Mouse (Mus musculus): ENCODE measurements around the gene Gm20388.

Gene Gm20388

DNA sequence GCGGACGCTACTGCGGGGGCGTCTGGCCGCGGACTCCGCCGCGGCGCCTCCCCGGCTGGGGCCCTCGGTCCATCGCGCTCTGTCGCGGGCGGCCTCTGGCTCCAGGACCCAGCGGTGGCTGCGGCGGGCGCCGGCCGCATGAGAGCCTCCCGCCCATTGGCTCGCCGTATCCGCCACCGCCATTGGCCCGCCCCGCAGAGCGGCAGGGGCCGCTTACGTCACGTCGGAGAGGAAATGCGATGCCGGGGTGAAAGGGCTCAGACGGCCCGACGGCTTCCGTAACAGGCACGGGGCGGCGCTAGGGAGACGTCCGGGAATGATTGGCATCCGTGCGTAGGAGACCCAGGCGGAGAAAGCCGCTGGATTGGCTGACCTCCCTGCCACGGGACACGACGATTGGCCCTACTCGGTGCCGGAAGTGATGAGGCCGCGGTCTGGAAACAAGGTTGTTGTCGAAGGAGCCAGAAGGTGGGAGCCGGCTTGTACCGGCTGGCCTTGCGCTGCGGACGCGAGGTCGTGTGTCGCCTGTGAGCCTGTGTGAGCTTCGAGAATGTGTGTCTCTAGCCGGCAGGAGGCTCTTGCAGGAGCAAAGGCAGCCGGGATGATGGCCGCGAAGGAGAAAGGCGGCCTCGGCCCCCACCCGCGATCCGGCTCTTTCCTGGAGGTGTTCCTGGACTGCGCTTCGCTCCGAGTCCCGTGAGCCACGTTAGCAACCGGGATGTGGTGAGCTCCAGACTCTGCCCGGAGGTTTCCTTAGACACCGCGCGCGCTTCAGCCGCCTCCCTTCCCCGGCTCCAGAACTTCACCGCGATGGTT is 3131.7 kb downstream of the Gm20388 start, which contains the start of gene Ankrd11:
Gene Ankrd11, minus strand, starts transcription at position 120 of the 816 bp plus-strand sequence.
- intact Hi-C loops (cut with DNase I), result loop anchor here (5.0 kb wide), 1 partner anchor 135 kb away; no protein-coding TSS in a partner anchor

DNA sequence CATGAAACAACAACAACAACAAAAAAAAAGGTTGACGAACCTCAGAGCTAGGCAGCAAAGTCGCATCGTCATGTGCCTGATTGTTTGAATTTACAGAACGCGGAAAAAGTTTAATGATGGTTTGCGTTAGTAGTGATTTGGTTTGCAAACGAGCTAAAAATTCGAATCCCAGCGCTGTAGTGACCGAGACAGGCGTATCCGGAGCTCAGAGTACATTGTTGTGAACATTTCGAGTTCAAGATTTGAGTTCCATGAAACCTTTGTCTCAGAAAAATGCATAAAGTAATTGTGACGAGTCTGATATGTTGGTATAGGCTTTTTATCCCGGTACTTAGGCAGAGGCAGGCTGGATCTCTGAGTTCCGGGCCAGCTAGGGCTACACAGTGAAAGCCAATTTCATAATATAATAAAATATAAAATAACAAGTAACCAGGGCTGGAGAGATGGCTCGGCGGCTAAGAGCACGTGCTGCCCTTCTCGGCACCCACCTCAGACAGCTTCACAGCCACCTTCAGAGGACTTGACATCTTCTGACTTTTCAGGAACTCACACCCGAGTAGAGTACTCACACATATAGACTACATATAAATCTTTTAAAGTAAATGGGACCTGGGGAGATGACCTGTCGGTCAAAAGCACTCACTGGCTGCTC is 3132.5 kb downstream of the Gm20388 start:
- intact Hi-C loops (cut with DNase I), result loop anchor here (5.0 kb wide), 1 partner anchor 136 kb away; no protein-coding TSS in a partner anchor

DNA sequence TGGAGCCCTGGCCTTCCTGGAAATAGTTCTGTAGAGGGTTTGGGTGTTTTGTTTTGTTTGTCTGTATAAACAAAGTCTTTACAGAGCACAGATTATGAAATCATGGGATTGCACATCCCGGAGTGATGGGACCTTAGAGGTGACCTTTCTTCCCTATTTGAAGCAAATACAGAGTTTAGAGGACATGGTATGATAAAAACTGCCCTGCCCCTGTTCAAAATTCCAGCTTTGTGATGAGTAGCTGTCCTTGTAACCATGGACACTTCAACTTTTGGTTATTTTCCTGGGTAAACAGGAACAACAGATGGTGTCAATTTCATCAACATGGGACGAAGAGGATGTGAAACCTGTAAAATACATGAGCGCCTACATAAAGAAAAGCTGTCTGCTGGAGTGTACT is 3133.3 kb downstream of the Gm20388 start:
- intact Hi-C loops (cut with DNase I), result loop anchor here (5.0 kb wide), 1 partner anchor 137 kb away; no protein-coding TSS in a partner anchor

DNA sequence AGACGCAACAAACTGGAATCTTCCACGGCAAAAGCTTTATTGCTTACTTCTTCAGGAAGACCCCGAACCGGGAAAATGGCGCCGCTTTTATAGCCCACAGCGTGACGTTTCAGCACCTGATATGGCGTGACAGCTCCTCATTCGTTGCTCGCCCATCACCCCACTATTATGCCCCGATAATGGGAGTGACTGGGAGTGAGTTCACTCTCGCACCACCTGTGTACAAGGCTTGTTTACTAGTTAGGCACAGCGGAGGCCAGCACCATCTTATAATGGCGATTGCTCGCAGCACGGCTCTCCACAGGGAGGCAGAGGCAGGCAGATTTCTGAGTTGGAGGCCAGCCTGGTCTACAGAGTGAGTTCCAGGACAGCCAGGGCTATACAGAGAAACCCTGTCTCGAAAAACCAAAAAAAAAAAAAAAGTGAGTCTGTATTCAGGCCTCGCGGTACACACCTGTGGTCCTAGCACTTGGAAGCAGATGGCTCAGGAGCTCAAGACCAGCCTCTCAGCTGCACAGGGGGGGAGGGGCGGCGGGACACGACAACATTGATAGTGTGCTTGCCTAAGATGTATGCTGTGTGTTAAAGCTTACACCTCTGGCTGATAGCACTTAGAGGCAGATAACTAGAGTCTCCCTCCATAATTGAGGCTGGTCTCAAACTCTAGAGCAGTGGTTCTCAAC is 3134.2 kb downstream of the Gm20388 start:
- intact Hi-C loops (cut with DNase I), result loop anchor here (5.0 kb wide), 1 partner anchor 138 kb away; no protein-coding TSS in a partner anchor

DNA sequence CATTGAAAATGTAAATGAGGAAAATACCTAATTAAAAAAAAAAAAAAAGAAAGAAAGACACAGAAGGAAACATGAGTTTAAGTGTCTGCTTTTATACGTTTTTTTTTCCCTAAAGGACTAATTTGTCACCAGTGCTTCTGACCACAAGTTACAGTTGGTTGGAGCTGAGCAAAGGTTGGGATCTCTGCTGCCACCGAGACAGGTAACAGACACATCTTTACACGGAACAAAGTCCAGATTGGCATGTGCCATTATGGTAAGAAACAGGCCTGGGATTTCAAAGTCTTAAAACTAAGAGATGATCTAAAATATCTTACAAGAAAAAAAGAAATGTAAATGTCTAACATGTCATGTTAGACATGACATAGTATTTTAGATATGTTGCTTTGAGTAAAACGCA is 3136.1 kb downstream of the Gm20388 start:
- intact Hi-C loops (cut with DNase I), result no loop called here

DNA sequence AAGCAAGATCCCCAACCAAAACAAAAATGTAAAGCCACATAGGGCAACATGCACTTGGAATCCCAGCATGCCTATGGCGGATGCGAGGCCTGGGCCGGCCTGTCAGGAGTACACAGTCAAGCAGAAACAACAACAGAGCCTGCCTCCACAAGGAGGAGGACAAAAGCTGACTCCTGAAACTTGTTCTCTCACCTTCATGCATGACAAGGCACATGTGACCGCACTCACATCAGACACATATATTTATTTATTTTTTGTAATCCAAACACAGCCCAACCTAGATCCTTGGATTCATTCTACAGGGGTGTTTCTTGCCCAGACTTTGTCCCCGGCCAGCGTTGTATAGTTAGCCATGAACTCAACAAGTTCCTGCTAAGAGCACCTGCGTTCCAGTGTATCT is 3137.2 kb downstream of the Gm20388 start:
- intact Hi-C loops (cut with DNase I), result no loop called here

DNA sequence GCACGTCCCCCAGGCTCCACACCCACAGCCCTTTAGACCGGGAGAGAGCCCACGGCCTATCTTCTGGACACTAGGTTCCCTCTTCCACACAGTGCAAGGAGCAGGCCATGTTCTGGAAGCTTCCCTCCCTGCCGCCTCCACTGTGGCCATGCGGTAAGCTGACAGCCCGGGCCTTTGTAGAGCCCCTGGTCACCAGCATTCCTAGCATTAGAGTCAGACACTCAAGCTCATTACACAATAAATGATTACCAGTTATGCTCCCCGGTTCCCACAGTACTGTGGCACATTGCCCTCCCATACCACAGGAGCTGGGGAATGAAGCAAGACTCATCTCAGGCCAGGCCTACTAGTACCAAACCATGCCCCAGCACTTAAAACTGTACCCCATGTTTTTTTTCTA is 3137.8 kb downstream of the Gm20388 start:
- intact Hi-C loops (cut with DNase I), result no loop called here

DNA sequence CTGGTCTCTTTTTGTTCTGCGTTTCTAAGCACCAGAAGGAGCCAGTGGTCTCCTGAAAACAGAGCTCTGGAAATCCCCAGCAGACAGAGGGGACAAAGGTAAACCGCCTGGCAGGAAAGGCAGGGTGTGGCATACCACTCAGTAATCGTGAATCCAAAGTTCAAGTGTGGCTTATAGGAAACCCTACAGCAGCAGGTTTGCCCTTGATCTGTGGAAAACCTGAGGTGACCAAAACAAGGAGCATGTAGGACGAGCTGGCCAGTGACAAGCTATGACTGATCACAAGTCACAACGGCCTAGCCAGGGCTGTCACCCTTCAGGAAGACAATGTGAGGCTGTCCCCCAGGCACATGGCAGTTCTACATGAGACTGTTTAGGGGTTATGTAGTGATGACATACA is 3140.8 kb downstream of the Gm20388 start:
- intact Hi-C loops (cut with DNase I), result no loop called here

DNA sequence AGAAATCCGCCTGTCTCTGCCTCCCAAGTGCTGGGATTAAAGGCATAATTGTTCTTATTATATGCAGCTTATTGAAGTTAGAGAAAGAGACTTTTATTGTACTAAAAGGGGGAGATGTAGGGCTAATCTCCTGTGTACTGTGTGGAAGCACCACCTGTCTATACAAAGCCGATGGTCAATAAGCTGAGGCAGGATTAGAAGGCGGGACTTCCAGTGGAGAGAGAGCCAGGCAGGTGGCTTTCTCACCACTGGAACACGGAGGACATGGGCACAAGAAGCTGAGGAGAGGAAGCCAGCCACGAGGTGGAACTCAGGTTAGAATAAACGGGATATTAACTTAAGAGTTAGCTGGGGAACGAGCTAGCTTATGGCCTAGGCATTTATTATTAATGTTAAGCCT is 3152.1 kb downstream of the Gm20388 start, which contains the start of gene Spg7:
Gene Spg7, plus strand, starts transcription at position 222 of the 400 bp plus-strand sequence.
- intact Hi-C loops (cut with DNase I), result no loop called here

DNA sequence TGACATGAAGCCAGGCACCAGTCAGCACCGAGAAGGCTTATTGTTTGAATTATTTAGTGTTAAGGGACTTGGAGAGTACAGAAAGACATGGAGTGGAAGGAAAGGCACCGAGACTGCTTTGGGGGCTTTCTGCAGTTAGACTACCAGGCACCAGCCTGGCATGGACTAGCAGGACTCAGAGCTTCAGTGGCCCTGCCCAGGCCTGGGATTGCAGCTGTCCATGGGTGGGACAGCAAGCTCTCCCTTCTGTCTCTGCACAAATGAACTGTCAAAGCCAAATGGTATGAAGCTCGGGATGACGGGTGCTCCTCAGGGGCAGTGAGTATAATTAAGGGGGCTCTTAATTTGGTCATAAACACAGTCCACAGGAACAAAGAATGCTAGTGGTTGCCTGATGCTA is 3153.4 kb downstream of the Gm20388 start:
- intact Hi-C loops (cut with DNase I), result loop anchor here (2.0 kb wide), 1 partner anchor 157 kb away; no protein-coding TSS in a partner anchor

DNA sequence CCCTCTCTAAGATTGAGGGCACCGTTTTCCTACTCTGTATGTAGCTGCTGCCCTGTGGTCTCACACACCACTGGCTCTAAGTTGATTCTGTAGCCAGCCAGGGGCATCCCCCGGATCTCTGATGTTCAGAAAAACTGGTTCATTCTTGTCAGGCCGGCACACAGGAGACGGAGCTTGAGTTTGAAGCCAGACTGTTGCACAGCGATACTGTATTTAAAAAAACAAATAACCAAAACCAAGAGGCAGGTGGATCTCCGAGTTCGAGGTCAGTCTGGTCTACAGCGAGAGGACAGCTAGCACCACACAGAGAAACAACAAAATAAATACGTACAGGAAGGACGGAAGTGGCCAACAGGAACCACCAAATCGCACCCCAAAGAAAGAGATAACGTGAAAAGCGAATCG is 3154.2 kb downstream of the Gm20388 start:
- intact Hi-C loops (cut with DNase I), result loop anchor here (2.0 kb wide), 1 partner anchor 158 kb away; no protein-coding TSS in a partner anchor

DNA sequence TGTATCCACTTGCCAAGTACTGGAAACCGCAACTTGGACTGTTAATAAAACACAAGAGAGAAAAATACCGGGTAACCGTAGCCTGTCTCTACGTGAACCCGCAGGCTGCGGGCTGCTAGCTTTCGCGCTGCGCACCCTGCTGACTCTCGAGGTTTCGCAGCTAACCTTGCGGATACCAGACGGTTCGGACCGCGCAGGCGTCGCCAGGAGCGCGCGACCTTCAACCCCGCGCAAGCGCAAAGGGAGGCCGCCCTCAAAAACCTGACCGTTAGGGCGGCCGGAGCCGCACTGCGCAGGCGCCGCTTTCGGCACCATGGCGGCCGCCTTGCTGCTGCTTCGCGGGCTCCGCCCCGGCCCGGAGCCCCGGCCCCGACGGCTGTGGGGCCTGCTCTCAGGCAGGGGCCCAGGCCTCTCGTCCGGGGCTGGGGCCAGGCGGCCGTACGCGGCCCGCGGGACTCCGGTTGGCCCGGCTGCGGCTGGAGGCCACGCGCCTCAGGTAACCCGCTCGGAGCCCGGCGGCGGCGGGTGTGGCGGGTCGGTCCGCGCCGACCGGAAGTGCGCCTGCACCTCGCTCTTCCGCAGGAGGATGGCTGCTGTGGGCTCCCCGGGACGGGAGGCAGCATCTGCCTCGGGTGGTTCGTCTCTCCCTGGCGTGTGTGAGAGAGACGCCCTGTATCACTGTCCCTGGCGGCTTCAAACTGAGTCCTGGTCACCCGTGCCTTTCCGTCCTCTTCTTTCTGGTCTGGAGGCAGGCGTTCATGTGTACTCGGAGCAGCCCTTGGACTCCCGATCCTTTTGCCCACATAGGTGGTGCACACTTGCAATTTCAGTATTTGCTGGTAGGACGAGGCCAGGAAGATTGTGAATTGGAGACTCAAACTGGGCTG is 3154.8 kb downstream of the Gm20388 start:
- intact Hi-C loops (cut with DNase I), result loop anchor here (2.0 kb wide), 1 partner anchor 159 kb away; no protein-coding TSS in a partner anchor

DNA sequence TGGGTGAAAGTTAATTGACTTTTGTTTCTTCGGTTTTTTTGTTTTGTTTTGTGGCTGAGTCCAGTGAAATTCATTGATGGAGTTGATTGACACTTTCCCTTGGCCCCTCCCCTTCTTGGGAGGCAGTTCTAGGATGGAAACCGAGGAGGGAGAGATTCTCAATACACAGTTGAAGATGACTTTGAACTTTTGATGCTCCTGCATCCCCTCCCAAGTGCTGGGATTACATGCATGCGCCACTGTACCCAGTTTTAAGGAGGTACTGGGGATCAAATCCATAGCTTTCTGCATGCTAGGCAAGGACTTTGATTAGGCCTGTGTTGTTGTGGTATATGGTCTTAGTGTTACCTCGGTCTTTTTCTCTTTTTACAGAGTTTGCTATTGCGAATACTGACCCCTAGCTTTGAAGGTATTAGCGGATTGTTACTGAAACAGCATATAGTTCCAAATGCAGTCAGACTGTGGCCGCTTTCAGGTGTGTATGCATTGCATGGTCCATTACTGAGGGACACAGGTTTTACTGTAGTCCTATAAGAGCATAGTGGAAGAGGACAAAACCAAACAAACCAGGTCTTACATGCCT is 3155.6 kb downstream of the Gm20388 start:
- intact Hi-C loops (cut with DNase I), result no loop called here

DNA sequence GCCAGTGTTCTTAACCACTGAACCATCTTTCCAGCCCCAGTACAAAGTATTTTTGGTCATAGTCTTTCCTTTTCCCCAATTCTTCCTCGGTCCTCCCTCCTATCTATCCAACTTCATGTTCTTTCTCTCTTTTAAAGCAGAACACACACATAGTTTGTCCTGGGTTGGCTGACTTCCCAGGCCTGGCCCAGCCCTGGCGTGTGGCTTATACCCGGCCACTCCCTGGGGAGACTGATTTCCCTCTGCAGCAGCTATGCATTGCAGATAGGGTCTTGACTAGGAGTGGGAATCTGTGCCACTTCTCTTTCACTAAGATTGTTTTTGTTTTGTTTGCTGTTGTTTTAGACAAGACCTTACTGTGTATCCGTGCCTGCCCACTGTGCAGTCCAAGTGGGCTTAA is 3160.5 kb downstream of the Gm20388 start:
- intact Hi-C loops (cut with DNase I), result no loop called here

DNA sequence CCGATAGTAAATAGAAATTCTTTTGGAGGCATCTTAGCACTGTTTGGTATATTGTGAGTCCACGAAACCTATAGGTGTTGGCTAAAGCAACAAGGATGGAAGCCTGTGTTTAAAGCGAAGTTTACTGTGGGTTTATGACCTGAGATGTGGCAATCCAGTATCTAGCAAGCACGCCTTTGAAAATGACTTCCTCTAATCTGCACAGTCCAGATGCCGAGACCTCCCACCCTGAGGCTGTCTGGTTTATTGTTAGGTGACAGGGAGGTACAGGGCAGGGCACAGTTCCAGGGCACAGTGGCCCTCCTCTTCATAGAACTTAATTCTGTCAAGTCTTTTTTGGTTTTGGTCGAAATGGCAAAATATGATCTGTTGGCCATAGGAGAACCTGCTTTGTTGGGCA is 3166.6 kb downstream of the Gm20388 start:
- intact Hi-C loops (cut with DNase I), result no loop called here

DNA sequence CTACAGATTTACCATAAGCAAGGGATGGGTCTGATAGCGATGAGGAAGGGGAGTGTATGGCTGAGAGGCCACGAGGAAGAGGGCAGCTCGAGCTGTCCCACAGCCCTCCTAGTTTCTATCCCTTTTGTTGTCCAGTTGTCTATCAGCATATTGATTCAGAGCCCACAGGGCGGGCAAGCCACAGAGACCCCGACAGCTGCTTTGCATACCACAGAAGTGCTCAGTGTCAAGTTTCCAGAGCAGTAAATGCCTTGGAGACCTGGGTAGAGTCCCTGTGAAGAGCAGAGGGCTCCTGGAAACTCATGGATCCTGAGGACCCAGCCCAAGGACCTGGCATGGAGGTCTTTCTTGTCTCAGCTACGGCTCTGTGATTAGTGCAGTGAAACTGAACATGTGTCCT is 3172.4 kb downstream of the Gm20388 start:
- intact Hi-C loops (cut with DNase I), result no loop called here

DNA sequence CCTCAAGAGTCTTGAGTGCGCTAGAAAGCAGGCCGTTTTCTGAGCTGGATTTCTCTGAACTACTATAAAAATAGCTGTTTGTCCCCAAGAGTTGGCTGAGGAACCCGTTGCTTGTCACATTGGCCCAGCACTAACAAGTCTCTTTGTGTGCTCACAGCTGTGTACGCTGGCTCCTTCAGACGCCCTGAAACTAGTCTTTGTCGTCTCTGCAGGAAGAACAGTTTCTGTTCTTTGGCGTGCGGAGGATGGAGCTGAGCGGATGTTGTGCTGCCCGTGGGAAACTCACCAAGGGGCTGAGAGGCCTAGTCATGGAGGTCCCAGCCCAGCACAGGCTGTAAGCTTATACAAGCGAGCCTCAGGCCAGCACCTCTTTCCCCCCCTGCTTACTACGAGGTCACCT is 3173.0 kb downstream of the Gm20388 start:
- intact Hi-C loops (cut with DNase I), result no loop called here

DNA sequence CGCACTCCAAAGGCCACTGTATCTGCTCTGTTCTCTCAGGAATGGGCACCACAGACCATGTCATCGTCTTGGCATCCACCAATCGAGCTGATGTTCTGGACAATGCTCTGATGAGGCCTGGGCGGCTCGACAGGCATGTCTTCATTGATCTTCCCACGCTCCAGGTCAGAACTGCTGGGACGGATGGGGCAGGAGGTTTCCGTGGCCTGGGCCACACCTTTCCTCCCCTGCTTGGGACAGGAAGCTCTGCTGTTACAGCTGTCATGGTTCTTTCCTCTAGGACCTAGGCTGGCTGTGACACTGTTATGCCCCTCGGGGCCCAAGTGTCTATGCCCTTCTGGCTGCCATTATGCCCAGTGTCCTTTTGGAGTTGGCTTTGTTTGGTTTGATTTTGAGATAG is 3176.6 kb downstream of the Gm20388 start:
- intact Hi-C loops (cut with DNase I), result no loop called here

DNA sequence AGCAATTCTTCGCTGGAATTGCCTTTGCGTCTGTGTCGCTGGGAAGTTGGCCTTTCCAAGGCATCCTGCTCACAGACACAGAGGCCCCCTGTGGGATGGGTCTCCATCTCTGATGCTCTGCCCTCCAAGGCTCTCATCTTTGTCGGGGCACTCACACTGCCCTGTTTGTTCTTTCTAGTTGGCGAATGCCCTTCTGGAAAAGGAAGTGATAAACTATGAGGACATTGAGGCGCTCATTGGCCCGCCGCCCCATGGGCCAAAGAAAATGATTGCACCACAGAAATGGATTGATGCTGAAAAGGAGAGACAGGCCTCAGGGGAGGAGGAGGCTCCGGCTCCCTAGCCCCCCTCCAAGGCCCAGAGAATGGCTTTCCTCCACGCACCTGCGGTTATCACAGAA is 3186.6 kb downstream of the Gm20388 start:
- intact Hi-C loops (cut with DNase I), result no loop called here

Measured in adrenal gland (tissue).